Mouse (Mus musculus): ENCODE measurements around the gene Ankrd2.
A peak's percentile ranks its signal among the peaks of the same experiment; 100 is the strongest.

- TF ChIP-seq CTCF (IDR thresholded peaks at IDR 0.05; ENCODE audit: control insufficient read depth, insufficient read depth, insufficient replicate concordance, low read depth, low read length) (peak; percentile 64; the same call in 1 of the 2 replicates), POLR2A (IDR thresholded peaks at IDR 0.05; ENCODE audit: control insufficient read depth, low read depth, low read length) (no peak)
Observed at GRCm38 (mm10) chr19:42045269-42046102, 9.7 kb downstream of the Ankrd2 start, which contains the start of gene Hoga1.
